Mouse (Mus musculus) heart, postnatal 0 days (tissue): ENCODE measurements around the gene Gabrb3.

Experiments
- CTCF ChIP-seq: IDR thresholded peaks from 2 replicates; pipeline ENCODE4 v1.5.1; 2016; ENCODE audit warnings: antibody characterized with exemption, control low read depth, low read depth
- EP300 ChIP-seq: IDR thresholded peaks from 2 replicates; pipeline ENCODE4 v1.6.1; 2016; ENCODE audit warnings: antibody characterized with exemption, low read depth

- TF ChIP-seq EP300 (no peak), CTCF (no peak)
Measured at GRCm38 (mm10) chr7:57387341-57387654, 32.2 kb upstream of the Gabrb3 start.
